Mouse (Mus musculus): ENCODE results near the gene Ccz1. TPM values are rescaled to one million over a fixed set of nuclear protein-coding genes. Genes with fewer than 3 reads are reported as not detected.
"Not testable (repeated sequence)": the region's sequence is repeated elsewhere in the genome, so short reads cannot be mapped to it uniquely, and the experiment has no call there.

Gene Ccz1
- polyA plus RNA-seq, 1 experiment, result 31.1 TPM

GRCm38 (mm10) chr5:144026620-144027263 is 12.1 kb upstream of the Ccz1 start, which contains the start of gene Ocm:
Gene Ocm, minus strand, starts transcription at chr5:144026670.
- no peak for TF ChIP-seq POLR2A (IDR thresholded peaks at IDR 0.05; ENCODE audit: control insufficient read depth, low read depth, low read length)
- no peak for TF ChIP-seq CTCF (IDR thresholded peaks at IDR 0.05; ENCODE audit: control insufficient read depth, insufficient read depth, insufficient replicate concordance, low read depth, low read length)
- Histone ChIP-seq H3K27me3 (ENCODE audit: control insufficient read depth, insufficient read depth, low read length) (no peaks in the 10 kb centered on the region), H3K36me3 (ENCODE audit: control insufficient read depth, insufficient read depth, low read length) (no peaks in the 10 kb centered on the region), H3K27ac (ENCODE audit: control insufficient read depth, insufficient read depth, low read depth, low read length) (no peak within 1 kb of the TSS), H3K4me1 (ENCODE audit: control insufficient read depth, insufficient read depth, low read length) (no peaks in the 10 kb centered on the region), H3K4me3 (ENCODE audit: control insufficient read depth, low read depth, low read length) (no peak within 1 kb of the TSS)

GRCm38 (mm10) chr5:144015845-144016244 is 1.2 kb upstream of the Ccz1 start:
- no peak overlapping the region for H3K4me3 ChIP-seq (ENCODE audit: control insufficient read depth, low read depth, low read length)
- peaks cover under 1% of the 10 kb centered on the region; the same call in 1 of the 2 replicates for H3K36me3 ChIP-seq (ENCODE audit: control insufficient read depth, insufficient read depth, low read length)
- TF ChIP-seq POLR2A (IDR thresholded peaks at IDR 0.05; ENCODE audit: control insufficient read depth, low read depth, low read length) (no peak), CTCF (IDR thresholded peaks at IDR 0.05; ENCODE audit: control insufficient read depth, insufficient read depth, insufficient replicate concordance, low read depth, low read length) (no peak)
- H3K27me3 ChIP-seq (ENCODE audit: control insufficient read depth, insufficient read depth, low read length), result no peaks in the 10 kb centered on the region
- peaks cover 3% of the 10 kb centered on the region; the same call in 1 of the 2 replicates for H3K4me1 ChIP-seq (ENCODE audit: control insufficient read depth, insufficient read depth, low read length)
- H3K27ac ChIP-seq (ENCODE audit: control insufficient read depth, insufficient read depth, low read depth, low read length), result no peak overlapping the region

- peaks cover 3% of the 10 kb centered on the region; the same call in 1 of the 2 replicates for H3K4me1 ChIP-seq (ENCODE audit: control insufficient read depth, insufficient read depth, low read length)
- H3K27ac ChIP-seq (ENCODE audit: control insufficient read depth, insufficient read depth, low read depth, low read length), result no peak overlapping the region
- TF ChIP-seq POLR2A (IDR thresholded peaks at IDR 0.05; ENCODE audit: control insufficient read depth, low read depth, low read length), result no peak
- TF ChIP-seq CTCF (IDR thresholded peaks at IDR 0.05; ENCODE audit: control insufficient read depth, insufficient read depth, insufficient replicate concordance, low read depth, low read length), result no peak
- peak overlapping the region; percentile 87 for H3K4me3 ChIP-seq (ENCODE audit: control insufficient read depth, low read depth, low read length)
- peaks cover 2% of the 10 kb centered on the region; the same call in 1 of the 2 replicates for H3K36me3 ChIP-seq (ENCODE audit: control insufficient read depth, insufficient read depth, low read length)
- H3K27me3 ChIP-seq (ENCODE audit: control insufficient read depth, insufficient read depth, low read length), result no peaks in the 10 kb centered on the region
Observed at GRCm38 (mm10) chr5:144015312-144015650, 604 bp upstream of the Ccz1 start.

GRCm38 (mm10) chr5:144013366-144014134 is 1.1 kb downstream of the Ccz1 start:
- not testable (repeated sequence) for H3K36me3 ChIP-seq (ENCODE audit: control insufficient read depth, insufficient read depth, low read length); H3K27me3 ChIP-seq (ENCODE audit: control insufficient read depth, insufficient read depth, low read length); H3K27ac ChIP-seq (ENCODE audit: control insufficient read depth, insufficient read depth, low read depth, low read length)

GRCm38 (mm10) chr5:144002461-144003192 is 12.1 kb downstream of the Ccz1 start:
- H3K27me3 ChIP-seq (ENCODE audit: control insufficient read depth, insufficient read depth, low read length), result no peaks in the 10 kb centered on the region
- H3K36me3 ChIP-seq (ENCODE audit: control insufficient read depth, insufficient read depth, low read length), result peaks cover 2% of the 10 kb centered on the region; the same call in 1 of the 2 replicates
- H3K4me1 ChIP-seq (ENCODE audit: control insufficient read depth, insufficient read depth, low read length), result no peaks in the 10 kb centered on the region
- no peak overlapping the region for H3K27ac ChIP-seq (ENCODE audit: control insufficient read depth, insufficient read depth, low read depth, low read length)
- TF ChIP-seq POLR2A (IDR thresholded peaks at IDR 0.05; ENCODE audit: control insufficient read depth, low read depth, low read length) (no peak), CTCF (IDR thresholded peaks at IDR 0.05; ENCODE audit: control insufficient read depth, insufficient read depth, insufficient replicate concordance, low read depth, low read length) (no peak)
- no peak overlapping the region for H3K4me3 ChIP-seq (ENCODE audit: control insufficient read depth, low read depth, low read length)

More at GRCm38 (mm10) chr5:144013366-144014134, 1.1 kb downstream of the Ccz1 start:
- H3K4me1 ChIP-seq (ENCODE audit: control insufficient read depth, insufficient read depth, low read length); H3K4me3 ChIP-seq (ENCODE audit: control insufficient read depth, low read depth, low read length): not testable (repeated sequence)

- no peak for TF ChIP-seq CTCF (IDR thresholded peaks at IDR 0.05; ENCODE audit: control insufficient read depth, insufficient read depth, insufficient replicate concordance, low read depth, low read length)
- no peak for TF ChIP-seq POLR2A (IDR thresholded peaks at IDR 0.05; ENCODE audit: control insufficient read depth, low read depth, low read length)
- peaks cover 2% of the 10 kb centered on the region; the same call in 1 of the 2 replicates for H3K36me3 ChIP-seq (ENCODE audit: control insufficient read depth, insufficient read depth, low read length)
- no peak overlapping the region for H3K27ac ChIP-seq (ENCODE audit: control insufficient read depth, insufficient read depth, low read depth, low read length)
- no peaks in the 10 kb centered on the region for H3K27me3 ChIP-seq (ENCODE audit: control insufficient read depth, insufficient read depth, low read length)
- no peak overlapping the region for H3K4me3 ChIP-seq (ENCODE audit: control insufficient read depth, low read depth, low read length)
- no peaks in the 10 kb centered on the region for H3K4me1 ChIP-seq (ENCODE audit: control insufficient read depth, insufficient read depth, low read length)
Observed at GRCm38 (mm10) chr5:143999409-143999808, 15.3 kb downstream of the Ccz1 start.
